Mouse (Mus musculus) layer of hippocampus, adult 11-12 months (tissue): Measurements from ENCODE around the gene Ano6.

Experiments used
- DNase-seq: peaks from one replicate; pipeline ENCODE4 v3.0.0; 2022; ENCODE audit warnings: low spot score

The Ano6 gene

GRCm38 (mm10) chr15:95790529-95791071 lies at the start of gene Ano6:
TSS of gene Ano6 (plus strand) at chr15:95790843.
- peak; percentile 92 for DNase-seq

DNA sequence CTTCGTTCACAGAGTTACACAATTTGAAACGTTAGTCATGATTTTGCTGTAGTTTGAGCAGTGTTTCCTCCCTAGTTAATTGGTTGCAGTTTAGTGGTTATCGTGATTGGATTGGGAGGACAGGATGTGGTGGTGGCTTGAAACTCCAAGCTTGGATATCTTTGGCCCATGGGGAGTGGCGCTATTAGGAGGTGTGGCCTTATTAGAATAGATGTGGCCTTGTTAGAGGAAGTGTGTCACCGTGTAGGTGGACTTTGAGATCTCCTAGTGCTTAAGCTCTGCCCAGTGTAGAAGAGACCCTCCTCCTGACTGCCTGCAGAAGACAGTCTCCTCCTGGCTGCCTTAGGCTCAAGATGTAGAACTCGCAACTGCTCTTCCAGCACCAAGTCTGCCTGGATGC lies 47.7 kb upstream of the Ano6 start:
- no peak for DNase-seq

GRCm38 (mm10) chr15:95743856-95744255 lies 46.8 kb upstream of the Ano6 start:
- no peak for DNase-seq

GRCm38 (mm10) chr15:95745346-95746106 lies 45.1 kb upstream of the Ano6 start:
- DNase-seq = no peak

GRCm38 (mm10) chr15:95746513-95746912 lies 44.1 kb upstream of the Ano6 start:
- DNase-seq = no peak

DNA sequence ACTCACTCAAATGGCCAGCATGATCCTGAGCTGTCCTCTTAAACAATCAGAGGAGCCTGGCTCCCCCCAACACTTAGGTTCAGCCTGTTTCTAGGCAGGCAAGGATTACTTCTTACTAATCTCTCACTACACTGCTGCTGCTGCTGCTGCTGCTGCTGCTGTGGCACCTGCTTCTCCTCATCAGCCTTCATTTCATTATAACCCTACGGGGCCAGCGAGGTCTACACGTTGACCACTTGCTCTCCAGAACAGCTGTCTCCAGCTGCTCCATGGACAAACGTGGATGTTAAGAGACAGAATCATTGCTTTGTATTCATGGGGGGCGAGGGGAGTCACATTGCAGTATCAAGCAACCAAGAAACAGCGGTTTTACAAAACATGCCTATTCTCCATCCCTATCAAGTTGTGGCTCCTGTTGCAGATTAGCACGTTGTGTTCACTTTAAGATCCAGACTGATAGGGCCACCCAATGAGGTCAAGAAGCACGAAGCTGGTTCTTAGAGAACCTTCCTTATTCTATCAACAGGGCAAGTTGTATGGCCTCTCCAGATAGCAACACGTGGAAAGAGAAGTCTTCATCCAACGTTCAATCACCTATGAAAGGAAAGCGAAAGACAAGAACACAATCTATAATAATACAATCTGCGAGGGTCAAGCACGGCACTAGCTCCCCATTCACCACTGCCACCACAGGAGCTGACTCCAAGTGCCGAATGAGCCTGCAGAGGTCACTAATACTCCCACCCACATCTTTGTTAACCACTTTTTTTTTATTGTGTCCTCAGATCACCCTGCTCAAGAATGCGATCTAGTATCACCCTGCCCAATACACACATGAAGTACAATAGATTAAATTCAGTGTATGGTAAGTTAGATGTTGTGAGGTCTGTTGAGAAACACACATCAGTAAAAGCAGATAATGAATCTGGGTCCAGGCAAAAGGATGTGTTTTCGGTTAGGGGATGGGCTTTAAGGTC lies 43.4 kb upstream of the Ano6 start:
- DNase-seq = no peak

DNA sequence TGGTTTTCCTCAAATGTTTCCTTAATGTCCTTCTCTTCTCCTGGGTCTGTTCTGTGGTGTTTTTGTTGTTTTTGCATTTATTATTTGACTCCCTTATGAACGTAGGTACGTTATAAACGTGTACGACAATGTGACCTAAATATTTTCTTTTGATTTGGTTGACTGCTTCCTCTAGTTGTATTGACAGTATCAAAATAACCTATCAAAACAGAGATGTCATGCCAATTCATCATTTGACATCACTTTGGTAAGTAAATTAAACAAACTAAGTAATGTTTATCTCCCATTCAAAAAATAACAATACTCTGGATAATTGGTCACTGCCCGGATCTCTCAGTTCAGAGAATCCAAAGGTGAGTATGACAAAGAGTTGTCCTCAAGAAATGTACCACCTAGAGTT lies 41.4 kb upstream of the Ano6 start:
- DNase-seq = no peak

- no peak for DNase-seq
Measured at GRCm38 (mm10) chr15:95750038-95750437, 40.6 kb upstream of the Ano6 start.

DNA sequence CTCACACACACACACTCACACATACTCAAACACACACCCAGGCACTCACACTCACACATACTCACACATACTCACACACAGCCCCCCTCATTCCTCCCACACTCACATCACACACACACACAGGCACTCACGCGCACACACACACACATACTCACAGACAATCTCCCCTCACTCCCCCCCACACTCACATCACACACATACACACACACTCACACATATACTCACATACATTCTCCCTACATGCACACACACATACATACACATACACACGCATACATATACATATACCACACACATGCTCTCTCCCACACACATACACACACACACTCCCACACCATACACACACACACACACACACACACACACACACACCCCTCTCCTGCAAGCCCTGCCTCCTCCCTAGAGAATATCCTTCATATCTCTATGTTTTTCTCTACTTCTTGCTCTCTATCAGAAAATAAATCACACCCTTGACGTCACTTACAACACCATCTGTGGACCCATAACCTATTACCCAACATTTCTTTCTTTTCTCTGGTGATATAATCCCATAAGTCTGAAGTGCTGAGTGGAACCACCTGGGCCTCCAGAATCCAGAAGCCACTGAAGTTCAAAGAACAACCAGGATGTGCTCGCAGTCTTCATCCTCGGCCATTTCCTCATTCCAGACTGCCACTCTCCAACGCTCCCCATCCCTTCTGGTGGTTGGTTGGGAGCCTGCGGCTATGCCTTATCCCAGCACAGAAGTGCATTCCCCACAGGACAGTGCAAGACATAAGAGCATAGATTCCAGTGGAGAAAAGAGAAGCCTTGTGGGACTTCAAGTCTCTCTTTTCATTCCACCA lies 38.6 kb upstream of the Ano6 start:
- no peak for DNase-seq

DNA sequence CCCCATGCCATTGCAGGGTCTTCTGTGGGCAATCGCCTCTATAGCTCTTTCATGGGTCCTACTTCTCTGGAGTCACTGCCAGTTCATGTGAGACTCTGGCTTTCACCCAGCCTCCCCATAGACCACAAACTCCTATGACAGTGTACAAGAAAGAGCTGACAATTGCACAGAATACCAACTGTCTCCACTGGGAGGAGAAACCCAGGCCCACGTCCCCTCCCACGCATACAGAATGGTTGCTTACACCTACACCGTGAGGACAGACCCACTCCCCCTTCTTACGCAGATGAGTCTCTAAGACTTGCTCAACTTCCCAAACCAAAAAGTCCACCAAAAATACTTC lies 38.0 kb upstream of the Ano6 start:
- DNase-seq = no peak

GRCm38 (mm10) chr15:95753031-95753430 lies 37.6 kb upstream of the Ano6 start:
- DNase-seq = no peak

DNA sequence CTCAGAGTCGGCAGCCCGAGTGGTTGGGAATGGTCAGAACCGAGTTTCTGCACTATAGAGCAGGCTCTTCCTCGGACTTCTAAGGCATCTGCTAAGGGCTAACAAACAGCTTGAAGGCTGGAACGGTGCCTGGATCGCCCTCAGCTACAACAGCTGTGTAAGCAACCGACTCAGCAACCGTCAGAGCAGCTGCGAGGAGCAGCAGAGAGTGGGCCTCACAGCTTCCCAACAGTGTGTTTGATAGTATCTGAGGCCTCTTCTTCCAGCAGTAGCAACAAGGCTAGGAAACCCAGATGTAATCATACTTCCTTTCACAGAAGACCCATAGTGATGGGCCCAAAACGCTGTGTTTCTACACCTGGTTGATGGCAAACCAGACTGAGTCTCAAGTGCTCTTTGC lies 33.5 kb upstream of the Ano6 start:
- peak; percentile 62 for DNase-seq

GRCm38 (mm10) chr15:95758069-95758468 lies 32.6 kb upstream of the Ano6 start:
- DNase-seq = no peak

DNA sequence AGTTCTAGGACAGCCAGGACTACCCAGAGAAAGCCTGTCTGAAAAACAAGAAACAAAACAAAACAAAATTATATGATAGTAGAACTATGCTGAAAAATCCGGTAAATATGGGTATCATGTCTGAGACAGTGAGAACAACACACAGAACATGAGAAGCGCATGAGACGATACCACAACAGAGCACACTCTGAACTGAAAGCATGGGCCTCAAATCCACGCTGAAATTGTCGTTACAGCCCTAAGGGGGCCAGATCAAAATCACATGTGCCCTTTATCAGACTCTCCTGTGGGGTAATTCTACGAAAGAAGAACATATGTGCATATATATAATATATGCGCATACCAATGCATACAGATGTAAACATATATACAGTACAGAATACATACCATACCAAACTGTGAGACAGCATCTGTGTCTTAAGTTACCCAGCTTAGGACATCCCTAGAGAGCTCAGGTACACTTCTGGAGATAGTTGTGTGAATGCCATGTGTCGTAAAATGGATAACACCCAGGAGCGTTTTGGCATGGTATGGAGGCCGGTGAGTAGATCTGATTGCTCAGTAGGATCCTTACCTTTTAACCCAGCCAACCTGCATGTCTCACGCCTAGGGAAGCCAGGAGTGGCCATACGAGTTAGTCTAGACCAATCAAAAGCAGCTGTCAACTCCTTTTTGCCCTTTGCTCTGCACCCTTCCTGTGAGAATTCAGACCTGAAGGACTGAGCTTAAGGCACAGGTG lies 31.8 kb upstream of the Ano6 start:
- DNase-seq = no peak

- no peak for DNase-seq
Measured at GRCm38 (mm10) chr15:95759857-95760256, 30.8 kb upstream of the Ano6 start.

- DNase-seq = no peak
Measured at GRCm38 (mm10) chr15:95761420-95761819, 29.2 kb upstream of the Ano6 start.

DNA sequence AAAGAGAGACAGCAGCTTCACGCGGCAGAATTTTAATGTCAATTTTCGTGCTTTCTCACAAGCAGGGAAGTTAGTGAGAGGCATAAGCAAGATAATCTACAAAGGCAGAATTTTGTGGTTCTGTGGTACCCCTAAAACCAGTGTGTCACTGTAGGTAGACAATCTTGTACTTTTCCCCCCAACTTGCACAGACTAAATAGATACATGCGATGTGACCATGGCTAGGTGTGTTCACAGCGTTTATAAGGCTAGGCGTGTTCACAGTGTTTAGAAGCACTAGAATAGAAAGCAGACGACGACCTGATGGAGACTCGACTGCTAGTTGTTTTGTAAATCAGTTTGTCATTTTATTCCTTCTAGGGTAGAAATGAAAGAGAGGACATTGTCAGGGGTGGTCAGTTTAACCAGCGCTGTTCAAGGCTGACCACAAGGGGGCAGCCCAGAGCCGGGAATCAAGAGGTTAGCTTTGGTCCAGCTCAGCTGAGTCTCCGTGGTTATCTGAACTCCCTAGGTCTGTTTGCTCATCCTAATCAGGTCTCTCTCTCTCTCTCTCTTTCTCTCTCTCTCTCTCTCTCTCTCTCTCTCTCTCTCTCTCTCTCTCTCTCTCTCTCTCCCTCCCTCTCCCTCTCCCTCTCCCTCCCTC lies 27.9 kb upstream of the Ano6 start:
- peak; percentile 53 for DNase-seq

DNA sequence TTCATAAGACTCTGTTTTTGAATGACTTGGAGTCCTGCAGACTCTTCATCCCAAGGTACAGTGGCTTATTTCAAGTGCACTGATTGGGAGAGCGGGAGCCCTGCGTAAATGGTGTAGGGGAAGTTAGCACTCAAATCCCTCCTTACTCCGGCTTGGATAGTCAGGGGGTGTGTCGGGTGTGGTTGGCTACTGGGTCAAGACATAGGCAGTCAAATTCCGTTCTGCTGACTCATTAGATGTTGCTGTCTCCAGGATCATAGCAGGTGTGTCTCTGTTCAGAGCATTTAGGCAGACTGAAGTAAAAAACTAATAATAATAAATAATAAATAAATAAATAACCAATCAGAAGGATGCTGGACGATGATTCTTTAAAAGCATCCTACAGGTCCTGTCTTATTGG lies 27.2 kb upstream of the Ano6 start:
- no peak for DNase-seq

- no peak for DNase-seq
Measured at GRCm38 (mm10) chr15:95765271-95765670, 25.4 kb upstream of the Ano6 start.

- no peak for DNase-seq
Measured at GRCm38 (mm10) chr15:95765936-95766335, 24.7 kb upstream of the Ano6 start.

DNA sequence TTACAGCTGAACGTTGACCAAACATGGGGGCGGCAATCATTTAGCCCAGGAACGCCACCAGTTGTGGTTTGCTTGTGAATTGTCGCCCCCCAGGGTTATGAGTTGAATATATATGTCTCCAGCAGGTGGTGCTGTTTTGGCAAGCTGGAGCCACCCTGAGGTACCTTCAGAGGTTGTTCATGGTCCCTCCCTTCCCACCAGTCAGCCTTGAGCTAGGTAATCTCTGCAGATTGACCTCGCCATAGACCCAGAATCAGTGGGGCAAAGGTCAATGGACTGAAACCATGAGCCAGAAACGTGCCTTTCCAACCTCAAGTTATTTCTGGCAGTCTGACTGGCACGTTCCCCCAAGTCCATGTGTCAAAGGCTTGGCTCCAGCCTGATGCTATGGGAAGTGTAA lies 22.8 kb upstream of the Ano6 start:
- no peak for DNase-seq
